Mouse (Mus musculus): ENCODE data around the gene Pgm1.

Gene Pgm1

GRCm38 (mm10) chr4:99958084-99958815, 29.0 kb downstream of the Pgm1 start:
- no peak for DNase-seq

- no peak for DNase-seq
Observed at GRCm38 (mm10) chr4:99959308-99959707, 30.1 kb downstream of the Pgm1 start.

GRCm38 (mm10) chr4:99966555-99966954, 37.3 kb downstream of the Pgm1 start:
- no peak for DNase-seq

GRCm38 (mm10) chr4:99969328-99969727, 40.1 kb downstream of the Pgm1 start:
- peak; percentile 66 for DNase-seq

DNA sequence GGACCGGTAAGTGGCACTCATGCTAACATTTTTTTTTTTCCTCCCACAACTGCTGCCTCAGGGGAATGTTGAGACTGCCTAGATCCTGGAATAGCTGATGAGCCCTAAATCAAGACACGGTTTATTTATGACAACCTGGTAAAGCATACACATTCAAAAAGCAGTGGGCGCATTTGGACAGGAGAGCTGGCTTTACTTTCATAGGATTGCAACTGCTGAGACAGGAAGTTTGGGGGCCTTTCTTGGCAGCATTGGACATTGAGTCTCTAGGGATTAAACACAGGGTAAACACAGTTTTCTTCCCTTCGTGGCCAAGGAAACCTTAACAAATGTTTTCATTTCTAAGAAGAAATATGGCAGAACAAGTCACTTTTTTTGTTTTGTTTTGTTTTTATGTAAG, 40.9 kb downstream of the Pgm1 start:
- DNase-seq, result peak; percentile 56

- DNase-seq, result no peak
Observed at GRCm38 (mm10) chr4:99972886-99973285, 43.7 kb downstream of the Pgm1 start.

GRCm38 (mm10) chr4:99973931-99974330, 44.7 kb downstream of the Pgm1 start:
- DNase-seq, result no peak

DNA sequence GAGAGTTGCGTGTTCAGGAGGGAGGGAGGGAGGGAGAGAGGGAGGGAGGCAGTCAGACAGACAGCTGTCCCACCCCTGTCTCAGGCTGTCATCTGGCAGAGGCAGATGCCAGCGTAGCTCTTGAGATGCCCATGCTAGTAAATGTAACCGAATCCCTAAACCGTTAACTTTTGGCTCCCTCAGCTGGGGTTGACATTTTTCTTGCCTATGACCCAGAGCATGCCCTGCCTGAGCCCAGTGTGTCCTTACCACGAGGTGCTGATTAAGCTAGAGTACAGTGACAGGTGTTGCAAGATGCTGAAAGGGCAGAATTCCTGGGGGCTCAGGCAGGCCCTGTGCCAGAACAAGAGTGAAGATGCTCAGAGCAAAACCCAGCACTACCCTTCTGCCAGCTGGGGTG, 45.2 kb downstream of the Pgm1 start:
- DNase-seq, result no peak

DNA sequence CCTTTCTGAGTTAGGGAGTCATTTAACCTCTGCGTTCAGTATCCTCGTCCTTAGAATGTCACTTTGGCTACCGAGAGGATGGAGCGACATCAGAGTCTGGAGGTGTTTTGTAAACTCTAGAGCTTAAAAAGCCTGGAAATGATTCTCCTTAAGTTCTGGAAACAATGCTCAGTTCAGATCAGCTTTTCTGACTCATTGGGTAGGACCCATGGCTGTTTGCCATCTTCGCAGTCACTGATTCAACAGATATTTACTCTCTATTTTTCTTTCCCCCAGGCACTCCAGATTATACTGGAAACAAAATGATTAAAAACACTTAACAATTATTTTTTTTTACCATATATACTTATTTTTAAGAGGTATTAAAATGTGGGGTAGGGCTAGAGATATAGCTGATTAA, 50.1 kb downstream of the Pgm1 start:
- DNase-seq, result no peak

DNA sequence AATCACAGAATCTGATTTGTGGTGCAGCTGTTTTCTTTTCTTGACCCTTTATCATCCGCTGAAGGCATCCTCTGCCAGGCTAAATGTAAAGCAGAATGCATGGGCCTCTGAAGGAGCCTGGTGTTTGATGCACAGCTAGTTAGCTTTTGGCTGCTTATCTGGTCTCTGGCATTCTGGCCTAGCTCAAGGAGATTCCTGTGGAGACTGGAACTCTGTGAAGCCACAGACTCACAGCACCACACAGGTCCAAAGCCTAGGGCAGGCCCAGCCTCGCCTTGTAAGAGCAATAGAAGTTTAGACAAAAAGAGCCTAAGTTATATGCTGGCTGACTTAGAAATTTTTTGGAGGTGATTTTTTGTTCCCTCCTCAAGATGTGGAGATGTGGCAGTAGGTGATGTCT, 52.0 kb downstream of the Pgm1 start:
- DNase-seq, result no peak

- no peak for DNase-seq
Observed at GRCm38 (mm10) chr4:99983652-99984368, 54.6 kb downstream of the Pgm1 start.

- DNase-seq, result no peak
Observed at GRCm38 (mm10) chr4:99984369-99984752, 55.1 kb downstream of the Pgm1 start.

DNA sequence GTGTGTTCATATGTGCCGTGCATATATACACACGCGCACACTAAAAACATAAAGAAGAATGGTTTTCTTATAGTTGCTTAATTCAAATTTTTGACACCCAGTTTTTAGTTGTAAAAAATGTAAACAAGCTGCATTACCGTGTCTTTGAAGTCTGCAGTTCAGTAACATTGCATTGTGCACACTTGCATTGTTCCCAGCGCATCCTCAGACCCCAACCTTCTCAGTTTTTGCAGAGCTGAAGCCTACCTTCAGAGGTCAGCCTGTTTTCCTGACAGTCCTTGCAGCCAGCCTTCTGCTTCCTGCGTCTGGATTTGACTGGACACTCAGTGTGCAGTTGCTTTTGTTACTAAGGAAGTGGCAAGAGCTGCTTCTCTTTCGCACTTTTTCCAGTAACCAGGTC, 55.9 kb downstream of the Pgm1 start:
- no peak for DNase-seq

GRCm38 (mm10) chr4:99985631-99986030, 56.4 kb downstream of the Pgm1 start:
- no peak for DNase-seq

DNA sequence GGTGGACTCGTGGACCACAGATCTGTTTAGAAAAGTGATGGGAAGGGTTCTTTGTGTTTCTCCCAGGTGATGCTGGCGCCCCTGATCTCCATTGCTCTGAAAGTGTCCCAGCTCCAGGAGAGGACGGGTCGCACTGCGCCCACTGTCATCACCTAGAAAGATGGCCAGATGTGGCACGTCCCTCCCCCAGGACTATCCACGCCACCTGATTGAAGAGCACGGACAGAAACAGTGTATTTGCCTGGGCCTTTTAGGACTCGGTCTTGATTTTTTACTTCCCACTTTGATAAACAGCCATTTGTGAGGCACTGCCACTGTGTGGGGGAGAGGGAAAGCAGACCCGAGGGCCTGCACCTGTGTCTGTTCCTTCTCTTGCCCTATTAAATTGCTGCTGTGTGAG, 57.4 kb downstream of the Pgm1 start:
- DNase-seq, result no peak

- DNase-seq, result peak; percentile 26
Observed at GRCm38 (mm10) chr4:99988771-99989170, 59.6 kb downstream of the Pgm1 start.

DNA sequence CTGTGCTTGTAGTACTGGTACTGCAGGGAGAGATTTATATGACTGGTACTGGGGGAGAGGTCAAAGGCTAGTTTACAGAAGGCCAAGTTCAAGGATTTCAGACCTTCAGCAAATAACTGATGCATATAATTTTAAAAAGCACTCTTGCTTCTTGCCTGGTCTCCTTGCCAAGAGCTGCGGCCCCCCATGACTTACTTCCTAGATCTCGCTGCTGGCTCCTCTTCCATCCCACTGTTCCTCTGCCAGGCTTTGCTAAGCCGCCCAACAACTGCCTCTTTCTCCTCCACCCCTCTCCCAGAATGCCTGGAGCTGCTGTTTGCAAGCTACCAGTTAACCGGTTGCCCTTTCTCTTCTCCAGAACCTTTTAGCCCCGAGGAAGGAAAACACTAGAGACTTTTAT, 71.8 kb downstream of the Pgm1 start:
- peak; percentile 33 for DNase-seq

DNA sequence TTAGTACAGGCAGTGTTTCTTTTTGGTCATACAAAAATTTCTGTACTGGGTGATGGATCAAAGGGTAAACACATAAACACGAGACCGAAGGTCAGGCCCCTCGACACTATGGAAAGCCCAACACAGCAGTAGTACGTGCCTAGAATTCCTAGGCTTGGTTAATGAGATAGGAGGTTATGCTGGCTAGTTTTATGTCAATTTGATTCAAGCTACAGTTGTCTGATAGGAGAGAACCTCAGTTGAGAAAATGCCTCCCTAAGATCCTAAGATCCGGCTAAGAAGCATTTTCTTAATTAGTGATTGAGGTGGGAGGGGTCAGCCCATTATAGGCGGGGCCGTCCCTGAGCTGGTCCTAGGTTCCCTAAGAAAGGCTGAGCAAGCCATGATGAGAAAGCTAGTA, 72.6 kb downstream of the Pgm1 start:
- DNase-seq, result no peak

GRCm38 (mm10) chr4:100007721-100008120, 78.5 kb downstream of the Pgm1 start:
- DNase-seq, result no peak

GRCm38 (mm10) chr4:100008371-100009090, 79.3 kb downstream of the Pgm1 start:
- peak; percentile 90 for DNase-seq

DNA sequence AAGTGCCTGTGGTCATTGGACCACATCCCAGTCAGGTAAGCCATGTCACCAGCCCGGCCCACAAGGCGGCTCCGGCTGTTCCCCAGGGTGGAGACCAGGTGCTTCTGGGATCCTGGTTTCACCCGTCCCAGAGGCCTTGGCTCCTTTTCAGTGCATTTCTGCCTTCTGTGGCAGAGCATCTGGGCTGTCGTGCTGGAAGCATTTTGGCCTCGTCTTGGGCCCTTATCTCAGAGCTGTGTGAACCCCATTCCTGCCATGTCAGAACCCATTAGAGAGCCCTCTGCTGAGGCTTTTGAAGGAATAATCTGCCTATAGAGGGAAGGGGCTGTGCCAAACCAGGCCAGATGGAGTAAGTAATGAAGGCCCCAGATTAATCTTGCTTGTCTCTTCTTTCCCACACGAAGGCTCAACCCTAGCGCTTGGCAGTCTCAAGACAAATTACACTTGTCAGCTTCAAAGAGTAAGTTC, 80.0 kb downstream of the Pgm1 start:
- peak; percentile 36 for DNase-seq

DNA sequence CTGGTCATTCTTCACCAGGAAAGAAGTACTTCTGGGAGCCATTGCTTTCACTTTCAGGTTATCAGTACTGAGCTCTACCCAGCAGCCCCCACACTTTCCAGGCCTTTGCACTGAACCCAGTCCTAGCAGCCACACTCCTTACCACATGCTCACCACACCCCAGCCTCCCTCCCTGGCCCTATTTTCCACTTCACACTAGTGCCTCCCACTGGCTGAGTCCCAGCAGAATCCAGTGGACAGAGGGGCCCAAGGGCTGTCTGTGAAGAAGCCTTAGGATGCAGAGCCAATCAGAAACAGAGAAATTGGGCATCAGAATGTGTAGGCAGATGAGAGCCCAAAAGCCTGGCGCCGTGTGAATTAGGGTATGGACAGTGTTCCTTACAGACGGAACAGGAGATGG, 81.7 kb downstream of the Pgm1 start:
- no peak for DNase-seq

GRCm38 (mm10) chr4:100011563-100011962, 82.3 kb downstream of the Pgm1 start:
- DNase-seq, result peak; percentile 58

Measured in kidney, postnatal 14 days (tissue).